Mouse (Mus musculus): ENCODE measurements at regions not wholly inside any gene's neighbourhood (a gene's known extent, or its start where the extent isn't known, plus 50 kb on each side); places are given as distances from the start of the nearest gene placed in this dataset.

DNA sequence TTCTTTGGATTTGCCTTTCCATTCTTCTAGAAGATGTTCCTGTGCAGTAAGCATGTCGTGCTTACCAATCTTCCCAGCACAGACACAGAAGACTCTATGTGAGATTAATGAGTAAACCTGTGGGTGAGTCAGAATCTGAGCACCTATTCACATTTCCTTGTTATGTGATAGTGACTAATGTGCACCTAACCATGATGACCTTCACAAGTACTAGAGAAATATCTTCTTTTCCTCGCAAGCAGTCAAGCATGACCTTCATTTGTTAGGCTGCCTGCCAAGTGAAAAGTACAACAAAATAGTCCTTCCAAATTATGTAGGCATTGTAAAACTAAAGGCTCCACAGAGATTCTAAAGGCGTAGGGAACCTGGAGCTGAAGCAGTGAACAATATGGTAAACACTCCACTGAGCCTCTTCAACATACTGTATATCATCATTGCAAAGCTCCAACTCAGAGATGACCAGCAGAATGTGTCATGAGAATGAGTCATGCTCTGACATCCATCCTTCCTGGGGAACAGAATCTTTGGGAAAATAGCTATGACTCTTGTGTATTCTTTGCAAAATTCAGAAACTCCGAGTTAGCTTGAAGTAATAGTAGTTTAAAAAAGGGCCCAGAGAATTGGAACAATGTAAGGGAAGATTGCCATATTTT lies 480.0 kb upstream of the Slit2 start:
- DNase-seq (ENCODE audit: low spot score in 2 of 2): no peak

DNA sequence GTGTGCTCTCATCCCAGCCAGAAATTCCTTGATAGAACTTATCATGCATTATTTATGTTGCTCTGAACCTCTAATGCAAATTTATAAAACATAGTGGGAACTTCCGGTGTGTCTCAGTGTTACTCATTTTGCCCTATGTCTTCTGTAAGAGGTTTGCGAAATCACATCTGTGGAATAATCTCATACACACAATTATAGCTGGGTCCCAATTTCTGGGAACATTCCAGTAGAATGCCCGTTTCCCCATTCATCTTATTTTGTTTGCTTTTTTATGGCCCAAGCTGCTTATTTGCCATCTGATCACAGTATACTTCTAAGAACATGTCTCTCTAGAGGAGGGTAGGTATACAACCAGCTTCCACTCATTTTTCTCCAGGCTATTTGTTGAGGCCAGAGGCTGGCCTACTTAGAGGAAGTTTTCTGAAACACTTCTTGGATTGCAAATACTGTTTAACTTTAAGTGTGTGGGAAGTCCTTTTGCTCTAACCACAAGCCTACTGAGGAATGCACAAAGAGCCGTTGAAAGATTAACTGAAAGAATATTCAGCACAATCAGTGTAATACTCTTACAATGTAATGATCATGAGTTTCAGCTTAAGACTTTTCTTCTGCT lies 474.1 kb upstream of the Slit2 start:
- no peak for DNase-seq (ENCODE audit: low spot score in 2 of 2)

DNA sequence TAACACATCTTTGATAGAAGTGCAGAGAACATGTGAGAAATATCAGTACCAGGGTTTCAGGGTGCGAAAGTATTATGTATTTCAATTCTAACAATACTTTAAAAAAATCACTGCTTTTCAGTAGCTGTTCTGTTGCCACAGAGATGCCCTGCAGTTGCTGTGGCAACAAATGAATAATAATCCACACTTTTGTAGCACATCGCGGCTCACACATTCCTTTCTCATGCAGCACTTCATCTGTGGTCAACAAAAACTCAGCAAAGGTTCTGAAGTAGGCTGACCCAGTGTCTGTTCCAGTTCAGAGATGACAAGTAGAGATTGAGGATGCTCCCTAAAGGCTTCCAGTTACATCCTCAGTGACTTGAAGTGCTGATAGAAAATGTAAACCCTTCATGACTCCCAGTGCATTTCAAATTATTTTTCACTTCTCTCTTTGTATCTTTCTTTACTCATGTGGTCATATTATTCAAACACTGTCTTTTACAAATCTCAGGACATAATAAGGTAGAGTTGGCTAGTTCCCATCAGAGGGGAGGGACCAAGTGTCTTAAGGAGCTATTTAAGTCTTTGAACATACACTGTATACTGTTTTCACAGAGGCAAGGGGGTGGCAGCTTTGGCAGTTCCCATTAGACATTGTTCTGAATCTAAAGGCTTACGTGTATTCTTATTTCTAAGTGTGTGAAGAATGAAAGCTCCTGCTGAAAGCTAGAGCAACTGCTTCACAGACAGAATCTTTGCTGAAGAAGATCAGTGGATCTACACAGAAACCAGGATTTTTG lies 460.6 kb upstream of the Slit2 start:
- no peak for DNase-seq (ENCODE audit: low spot score in 2 of 2)

DNA sequence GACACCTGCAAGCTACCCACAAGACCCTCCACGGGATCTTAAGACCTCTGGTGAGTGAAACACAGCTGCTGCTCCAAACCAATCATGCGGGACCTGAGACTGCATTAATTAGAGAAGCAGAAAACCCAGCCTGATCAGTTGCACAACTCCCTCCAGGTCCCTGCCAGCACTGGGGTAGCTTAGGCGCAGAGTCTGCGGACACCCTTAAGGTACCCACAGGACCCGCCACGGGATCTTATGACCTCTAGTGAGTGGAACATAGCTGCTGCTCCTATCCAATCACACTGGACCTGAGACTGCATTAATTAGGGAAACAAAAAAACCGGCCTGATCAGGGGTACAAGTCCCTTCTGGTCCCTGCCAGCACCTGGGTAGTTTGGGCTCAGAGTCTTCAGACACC lies 454.3 kb upstream of the Slit2 start:
- DNase-seq (ENCODE audit: low spot score in 2 of 2): no peak

DNA sequence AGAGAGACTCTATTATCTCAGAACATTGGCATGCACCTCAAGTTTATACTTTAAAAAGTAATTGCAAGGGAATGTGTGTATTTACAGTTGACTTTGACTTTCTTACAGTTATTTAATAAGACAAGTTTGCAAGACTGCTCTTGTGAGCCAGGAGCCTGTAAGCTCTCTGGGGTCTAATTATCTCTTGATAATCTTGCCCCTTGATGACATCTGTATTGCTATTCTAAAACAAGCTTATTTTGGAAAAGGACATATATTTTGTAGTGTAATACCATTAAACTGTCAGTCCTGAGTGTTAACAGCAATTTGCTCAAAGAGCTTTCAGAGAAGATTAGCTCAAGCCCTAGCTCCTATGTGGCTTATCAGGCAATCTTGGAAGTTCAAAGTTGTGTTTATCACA lies 445.4 kb upstream of the Slit2 start:
- DNase-seq (ENCODE audit: low spot score in 2 of 2): no peak

DNA sequence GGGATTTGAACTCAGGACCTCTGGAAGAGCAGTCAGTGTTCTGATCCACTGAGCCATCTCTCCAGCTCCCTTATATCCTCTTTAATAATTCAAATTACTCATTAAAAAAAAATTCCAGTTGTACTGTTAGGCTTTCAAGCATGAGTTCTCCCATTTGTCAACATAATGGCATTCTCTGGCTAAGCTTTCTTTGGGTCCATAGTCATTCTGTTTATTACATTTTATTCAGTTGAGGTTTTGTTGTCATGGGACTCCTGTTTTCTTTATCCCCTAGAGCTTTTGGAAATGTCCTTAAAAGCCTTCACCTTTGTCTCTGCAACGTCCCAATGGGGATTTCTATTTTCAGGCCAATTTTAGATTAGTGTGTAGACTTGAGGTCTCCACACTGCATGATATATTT lies 440.7 kb upstream of the Slit2 start:
- no peak for DNase-seq (ENCODE audit: low spot score in 2 of 2)

DNA sequence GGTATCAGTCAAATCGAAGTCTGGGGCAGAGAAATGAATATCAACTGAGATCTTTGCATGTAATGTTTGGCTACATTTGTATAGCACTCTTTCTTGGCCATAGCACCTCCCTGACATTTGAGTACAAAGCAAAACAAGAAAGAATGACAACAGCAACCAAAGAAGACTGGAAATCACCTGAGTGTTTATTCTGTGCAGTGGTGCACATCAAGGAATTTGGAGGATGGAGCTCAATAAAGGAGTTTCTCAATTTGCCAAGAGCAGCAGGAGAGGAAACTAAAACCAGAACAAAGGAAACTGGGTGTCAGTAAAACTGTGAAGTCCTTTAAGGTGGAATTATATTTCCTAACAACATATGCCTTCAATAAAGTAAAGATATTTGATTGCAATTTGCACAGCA lies 426.2 kb upstream of the Slit2 start:
- no peak for DNase-seq (ENCODE audit: low spot score in 2 of 2)

DNA sequence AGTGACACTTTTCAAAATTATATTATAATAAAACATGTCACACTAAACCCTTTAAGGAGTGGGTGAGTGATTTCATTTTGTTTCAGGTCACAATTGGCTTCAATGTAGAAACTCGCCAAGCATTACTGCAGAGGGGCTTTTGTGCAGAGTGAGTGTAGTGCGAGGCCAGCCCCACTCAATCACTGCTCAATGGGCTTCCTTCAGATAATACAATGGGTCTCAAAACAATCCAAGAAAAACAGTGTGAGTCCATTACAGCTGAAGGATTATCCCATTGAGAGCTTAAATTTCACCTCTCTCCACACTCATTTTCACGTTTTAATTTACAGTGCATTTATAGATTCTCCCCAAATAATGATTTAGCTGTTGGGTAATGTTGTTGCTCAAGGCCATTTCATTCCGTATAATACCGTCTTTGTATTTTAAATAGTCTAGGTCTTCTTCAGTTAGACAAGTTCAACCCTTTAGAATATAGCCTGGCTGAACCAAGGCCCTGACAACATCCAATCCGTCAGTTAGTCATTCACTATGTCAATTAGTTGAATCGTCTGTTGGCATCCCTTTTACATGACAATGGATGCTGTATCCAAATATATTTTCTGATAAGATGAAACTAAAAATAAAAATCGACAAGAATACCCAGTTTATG lies 425.7 kb upstream of the Slit2 start:
- no peak for DNase-seq (ENCODE audit: low spot score in 2 of 2)
